ENCODE assay signal across 16 mouse cellular contexts in genomic region chr1:20759799-20760198, GRCm38 (mm10). TPM values are rescaled to one million over a fixed set of nuclear protein-coding genes. Genes with fewer than 3 reads are reported as not detected.
DNase-seq lines count a peak whose midpoint lies in the region; ATAC-seq and TF ChIP-seq lines count a peak whose summit lies in the region.
"Had no signal": no experiment of that assay in that cellular context is flagged by ENCODE, and none has a peak within 500 bp of the region (broad histone marks: within the 10 kb centered on the region; RNA-seq: fewer than 3 reads in every experiment).

No protein-coding gene starts in this region.

- DNase-seq in lung, postnatal 0 days (ENCODE audit: low spot score), result no peak
- DNase-seq in lung, postnatal 36 days, result no peak
- peak; percentile 84 for DNase-seq in brain, adult 2 months (ENCODE audit: low read depth, low spot score)
- peak; percentile 5 to 19 for DNase-seq in layer of hippocampus, postnatal 10 days (ENCODE audit: low spot score in 2 of 2)
- peak; percentile 31 for DNase-seq in right cerebral cortex, postnatal 14 days
- no peak for DNase-seq in thymus, postnatal 36 days
- no peak for DNase-seq in heart, adult 11 months
- DNase-seq: cerebellum, postnatal 10 days; gastrocnemius, postnatal 10 days; kidney, adult 9 months; liver had no signal

- no peak overlapping the region for H3K27ac ChIP-seq in lung, postnatal 0 days (ENCODE audit: low read length)
- H3K27ac ChIP-seq in forebrain, embryonic 16.5 days (ENCODE audit: low read length), result no peak overlapping the region

- WGBS in lung, postnatal 0 days, result 64% methylated on average over 10 of the region's 10 CpGs
- 94% methylated on average over 10 of the region's 10 CpGs for WGBS in forebrain, embryonic 16.5 days

- no peak overlapping the region for H3K4me3 ChIP-seq in lung, postnatal 0 days (ENCODE audit: low read depth, low read length)
- no peak overlapping the region for H3K4me3 ChIP-seq in forebrain, embryonic 16.5 days (replicated peaks; ENCODE audit: low read length)

- no peaks in the 10 kb centered on the region for H3K4me1 ChIP-seq in lung, postnatal 0 days (ENCODE audit: insufficient read depth, low read depth, low read length)
- H3K4me1 ChIP-seq in forebrain, embryonic 16.5 days (replicated peaks; ENCODE audit: control insufficient read depth, insufficient read depth, low read length), result no peaks in the 10 kb centered on the region

- H3K4me2 ChIP-seq in lung, postnatal 0 days (replicated peaks; ENCODE audit: low read depth, low read length), result no peak overlapping the region
- no peak overlapping the region for H3K4me2 ChIP-seq in forebrain, embryonic 16.5 days (ENCODE audit: low read length)

- H3K9me3 ChIP-seq in lung, postnatal 0 days (ENCODE audit: low read length), result no peaks in the 10 kb centered on the region
- no peaks in the 10 kb centered on the region for H3K9me3 ChIP-seq in forebrain, embryonic 16.5 days (ENCODE audit: control insufficient read depth, low read length)

- peak; percentile 17; the same call in 1 of the 2 replicates for ATAC-seq in lung, postnatal 0 days
- no peak for ATAC-seq in forebrain, embryonic 16.5 days

- TF ChIP-seq EP300 in lung, postnatal 0 days (IDR thresholded peaks at IDR 0.05), result no peak

- no peak for TF ChIP-seq CTCF in lung, postnatal 0 days (IDR thresholded peaks at IDR 0.05)

- H3K9ac ChIP-seq in lung, postnatal 0 days (replicated peaks; ENCODE audit: low read depth), result no peak overlapping the region
- no peak overlapping the region for H3K9ac ChIP-seq in forebrain, embryonic 16.5 days (replicated peaks; ENCODE audit: low read depth, low read length)

- no peaks in the 10 kb centered on the region for H3K36me3 ChIP-seq in lung, postnatal 0 days (ENCODE audit: insufficient read depth, low read length)
- H3K36me3 ChIP-seq in forebrain, embryonic 16.5 days (ENCODE audit: control insufficient read depth, insufficient read depth), result no peaks in the 10 kb centered on the region

- no peaks in the 10 kb centered on the region for H3K27me3 ChIP-seq in lung, postnatal 0 days (replicated peaks; ENCODE audit: insufficient read depth, low read length)
- no peaks in the 10 kb centered on the region for H3K27me3 ChIP-seq in forebrain, embryonic 16.5 days (replicated peaks; ENCODE audit: control insufficient read depth, insufficient read depth, low read length)

RNA-seq across cellular contexts. Expression of gene Il17a, which starts 29.1 kb away (rescaled TPM):
- polyA plus RNA-seq in lung, postnatal 0 days (2015; fragmentation: Nextera tagmentation; extraction: Ambion mirVana), result not detected in 2 replicates
- not detected for total RNA-seq in layer of hippocampus, postnatal 10 days (2021)
- polyA plus RNA-seq in forebrain, embryonic 16.5 days (2015; fragmentation: Nextera tagmentation; extraction: Ambion mirVana), result not detected in 2 replicates
- total RNA-seq: ES-E14; gastrocnemius, postnatal 10 days; heart, postnatal 25 days; megakaryocyte progenitor cell, adult 5-6 weeks had no signal
- polyA plus RNA-seq: stomach, embryonic 16.5 days had no signal

RNA-seq across cellular contexts. Expression of gene Il17f, which starts 30.6 kb away (rescaled TPM):
- polyA plus RNA-seq in lung, postnatal 0 days (2015; fragmentation: Nextera tagmentation; extraction: Ambion mirVana), result not detected in 2 replicates
- total RNA-seq in layer of hippocampus, postnatal 10 days (2021), result under 1 TPM; 0.62 to 0.89 TPM
- polyA plus RNA-seq in forebrain, embryonic 16.5 days (2015; fragmentation: Nextera tagmentation; extraction: Ambion mirVana), result not detected in 2 replicates
- total RNA-seq: heart, postnatal 25 days had no signal
- polyA plus RNA-seq: stomach, embryonic 16.5 days had no signal

Comparison
In these comparisons a context has a peak if more than half of its experiments do, and no peak if none do; other contexts are left out.
1. DNase-seq: peak in brain, adult 2 months (single experiment), layer of hippocampus, postnatal 10 days (2 of 2) and right cerebral cortex, postnatal 14 days (single experiment); none in lung, postnatal 0 days (single experiment), lung, postnatal 36 days (single experiment), thymus, postnatal 36 days (0 of 2) and heart, adult 11 months (single experiment).